Mouse (Mus musculus): ENCODE data around the gene Col5a1.

The Col5a1 gene

DNA sequence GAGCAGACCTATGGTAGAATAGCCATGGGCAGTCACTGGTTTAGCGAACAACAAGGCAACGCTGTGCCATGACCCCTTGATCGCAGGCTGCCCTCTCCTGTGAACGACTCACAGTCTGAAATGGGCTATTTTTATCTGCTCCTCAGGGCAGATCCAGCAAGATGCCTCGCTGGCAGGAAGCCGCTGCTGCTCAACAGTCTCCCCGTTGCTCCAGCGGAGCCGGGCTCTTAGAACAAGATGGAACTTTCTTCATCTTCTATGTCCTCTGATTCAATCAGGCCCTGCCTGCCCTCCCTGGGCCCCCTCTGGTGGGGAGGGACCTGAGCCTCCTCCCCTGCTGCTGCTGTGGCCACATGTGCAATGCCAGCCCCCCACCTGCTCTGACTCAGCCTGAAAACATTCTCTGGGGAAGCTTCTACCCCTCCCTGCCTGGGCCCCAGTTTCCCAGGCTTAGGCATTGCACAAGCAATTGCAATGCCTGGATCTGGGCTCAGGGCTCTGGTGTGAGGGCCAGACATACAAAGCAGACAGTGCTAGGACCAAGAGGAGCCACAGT, 27.8 kb upstream of the Col5a1 start:
- Histone ChIP-seq H3K9me3 (ENCODE audit: low read length) (peaks cover 18% of the 10 kb centered on the region), H3K27me3 (ENCODE audit: insufficient read depth, low read length) (no peaks in the 10 kb centered on the region), H3K4me3 (replicated peaks; ENCODE audit: low read length) (no peak overlapping the region), H3K36me3 (ENCODE audit: insufficient read depth, low read length) (no peaks in the 10 kb centered on the region), H3K4me1 (replicated peaks; ENCODE audit: low read depth, low read length) (no peaks in the 10 kb centered on the region; the same call in 1 of the 2 replicates)
- TF ChIP-seq NANOG (IDR thresholded peaks at IDR 0.05; ENCODE audit: borderline replicate concordance, low read length) (no peak), POU5F1 (IDR thresholded peaks at IDR 0.05; ENCODE audit: borderline replicate concordance, low read length) (no peak), CTCF (conservative IDR thresholded peaks at IDR 0.05; ENCODE audit: low read length) (no peak)

DNA sequence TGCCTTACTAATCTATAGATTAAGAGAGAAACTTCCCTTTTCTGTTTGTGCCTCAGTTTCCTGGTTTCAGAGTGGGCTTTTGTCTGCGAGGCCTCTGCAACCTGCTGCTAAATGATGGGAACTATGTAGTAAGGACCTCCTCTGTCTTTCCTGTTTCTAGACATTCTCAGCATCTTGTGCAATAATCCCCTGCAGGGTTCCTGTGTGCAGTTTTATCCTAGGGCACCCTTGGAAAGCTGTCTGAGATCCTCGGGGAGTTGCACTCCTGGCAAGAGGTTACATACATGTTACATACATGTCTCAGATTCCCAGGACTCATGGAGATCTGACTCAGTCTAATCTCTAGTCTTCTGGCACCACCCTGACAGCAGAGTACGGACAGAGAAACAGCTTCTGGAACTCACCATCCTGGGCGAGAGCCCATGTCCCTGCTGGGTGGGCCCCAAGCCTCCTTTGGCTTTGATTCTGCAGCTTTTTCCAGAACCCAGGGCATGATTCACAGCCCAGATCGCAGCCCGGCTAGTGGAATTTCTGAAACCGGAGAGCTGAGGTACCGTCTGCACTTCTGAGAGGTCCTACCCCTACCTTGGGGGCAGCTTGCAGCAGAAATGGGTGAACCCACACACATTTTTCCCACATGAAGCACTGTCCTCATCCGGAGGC, 24.5 kb upstream of the Col5a1 start:
- Histone ChIP-seq H3K36me3 (ENCODE audit: insufficient read depth, low read length) (no peaks in the 10 kb centered on the region), H3K4me1 (replicated peaks; ENCODE audit: low read depth, low read length) (no peaks in the 10 kb centered on the region; the same call in 1 of the 2 replicates), H3K4me3 (replicated peaks; ENCODE audit: low read length) (no peak overlapping the region), H3K27me3 (ENCODE audit: insufficient read depth, low read length) (peaks cover 7% of the 10 kb centered on the region; the same call in 1 of the 2 replicates), H3K9me3 (ENCODE audit: low read length) (peaks cover 10% of the 10 kb centered on the region)
- no peak for TF ChIP-seq CTCF (conservative IDR thresholded peaks at IDR 0.05; ENCODE audit: low read length)
- TF ChIP-seq NANOG (IDR thresholded peaks at IDR 0.05; ENCODE audit: borderline replicate concordance, low read length), result no peak
- no peak for TF ChIP-seq POU5F1 (IDR thresholded peaks at IDR 0.05; ENCODE audit: borderline replicate concordance, low read length)

GRCm38 (mm10) chr2:27864491-27865365, 21.5 kb upstream of the Col5a1 start:
- H3K4me1 ChIP-seq (replicated peaks; ENCODE audit: low read depth, low read length), result no peaks in the 10 kb centered on the region
- TF ChIP-seq POU5F1 (IDR thresholded peaks at IDR 0.05; ENCODE audit: borderline replicate concordance, low read length), result no peak

DNA sequence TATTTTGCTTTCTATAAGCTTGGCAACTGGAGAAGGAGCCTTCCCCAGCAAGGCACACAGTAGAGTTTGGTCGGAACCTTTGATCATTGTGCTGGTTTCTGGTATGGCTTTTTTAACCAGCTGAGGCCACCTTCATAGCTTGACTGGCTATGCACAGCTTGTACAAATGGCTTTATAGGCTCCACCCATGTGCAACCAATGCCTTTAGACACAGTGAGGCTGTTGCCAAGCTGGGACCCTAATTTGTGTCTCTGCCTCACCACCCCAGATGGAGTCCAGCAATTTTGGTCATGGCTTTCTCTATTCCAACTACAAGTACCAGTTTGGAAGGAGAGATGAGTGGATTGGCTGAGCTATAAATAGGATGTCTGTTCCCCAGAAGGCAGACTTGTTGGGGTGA, 15.6 kb upstream of the Col5a1 start:
- Histone ChIP-seq H3K27me3 (ENCODE audit: insufficient read depth, low read length) (no peaks in the 10 kb centered on the region), H3K36me3 (ENCODE audit: insufficient read depth, low read length) (no peaks in the 10 kb centered on the region), H3K4me3 (replicated peaks; ENCODE audit: low read length) (no peak overlapping the region), H3K9me3 (ENCODE audit: low read length) (no peaks in the 10 kb centered on the region), H3K4me1 (replicated peaks; ENCODE audit: low read depth, low read length) (no peaks in the 10 kb centered on the region)
- TF ChIP-seq POU5F1 (IDR thresholded peaks at IDR 0.05; ENCODE audit: borderline replicate concordance, low read length), result no peak
- TF ChIP-seq CTCF (conservative IDR thresholded peaks at IDR 0.05; ENCODE audit: low read length), result no peak
- no peak for TF ChIP-seq NANOG (IDR thresholded peaks at IDR 0.05; ENCODE audit: borderline replicate concordance, low read length)

More at GRCm38 (mm10) chr2:27864491-27865365, 21.5 kb upstream of the Col5a1 start:
- no peaks in the 10 kb centered on the region for H3K36me3 ChIP-seq (ENCODE audit: insufficient read depth, low read length)
- peaks cover 7% of the 10 kb centered on the region; the same call in 1 of the 2 replicates for H3K27me3 ChIP-seq (ENCODE audit: insufficient read depth, low read length)
- H3K9me3 ChIP-seq (ENCODE audit: low read length), result no peaks in the 10 kb centered on the region
- H3K4me3 ChIP-seq (replicated peaks; ENCODE audit: low read length), result no peak overlapping the region

DNA sequence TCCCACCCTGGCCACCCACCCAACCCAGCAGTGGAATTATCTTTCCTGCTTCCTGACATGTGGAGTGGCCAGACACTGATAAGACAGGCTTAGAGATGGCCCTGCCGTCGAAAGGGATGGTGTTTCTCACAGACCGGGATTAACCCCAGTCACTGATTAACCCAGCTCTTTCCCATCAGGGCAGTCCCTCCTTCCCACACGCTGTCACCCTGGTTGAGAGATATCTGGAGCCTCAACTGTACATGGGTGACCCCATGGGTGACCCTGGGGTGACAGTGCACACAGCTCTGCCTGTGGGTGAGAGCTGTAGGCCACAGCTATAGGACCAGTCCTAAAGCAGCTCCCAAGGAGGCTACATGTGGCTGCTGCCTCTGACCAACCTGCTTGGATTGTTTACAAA, 15.2 kb upstream of the Col5a1 start:
- Histone ChIP-seq H3K36me3 (ENCODE audit: insufficient read depth, low read length) (no peaks in the 10 kb centered on the region), H3K27me3 (ENCODE audit: insufficient read depth, low read length) (no peaks in the 10 kb centered on the region), H3K9me3 (ENCODE audit: low read length) (no peaks in the 10 kb centered on the region), H3K4me3 (replicated peaks; ENCODE audit: low read length) (no peak overlapping the region), H3K4me1 (replicated peaks; ENCODE audit: low read depth, low read length) (no peaks in the 10 kb centered on the region)
- TF ChIP-seq POU5F1 (IDR thresholded peaks at IDR 0.05; ENCODE audit: borderline replicate concordance, low read length) (no peak), NANOG (IDR thresholded peaks at IDR 0.05; ENCODE audit: borderline replicate concordance, low read length) (no peak), CTCF (conservative IDR thresholded peaks at IDR 0.05; ENCODE audit: low read length) (no peak)

DNA sequence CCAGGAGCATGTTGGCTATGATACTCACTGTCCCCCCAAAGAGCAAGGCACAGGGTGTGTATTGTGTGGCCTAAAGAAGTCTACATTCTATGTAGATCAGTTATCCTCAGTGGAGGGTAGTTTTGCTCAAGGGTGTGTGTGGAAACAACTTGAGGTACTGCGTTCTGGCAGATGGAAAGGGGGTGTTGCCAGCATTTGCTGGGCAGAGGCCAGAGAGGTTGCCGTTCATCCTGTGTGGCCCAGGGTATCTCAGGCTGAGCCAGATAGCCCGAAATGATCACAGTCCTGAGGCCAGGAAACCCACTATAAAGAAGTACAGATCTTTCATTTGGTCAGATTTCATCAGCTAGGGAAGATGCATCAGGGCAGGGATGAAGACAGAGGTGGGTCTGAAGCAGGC, 13.9 kb upstream of the Col5a1 start:
- TF ChIP-seq POU5F1 (IDR thresholded peaks at IDR 0.05; ENCODE audit: borderline replicate concordance, low read length) (no peak), CTCF (conservative IDR thresholded peaks at IDR 0.05; ENCODE audit: low read length) (no peak), NANOG (IDR thresholded peaks at IDR 0.05; ENCODE audit: borderline replicate concordance, low read length) (no peak)
- H3K4me1 ChIP-seq (replicated peaks; ENCODE audit: low read depth, low read length), result 0 out of 2 replicates have a peak, but pooled peaks cover 2% of the 10 kb centered on the region

DNA sequence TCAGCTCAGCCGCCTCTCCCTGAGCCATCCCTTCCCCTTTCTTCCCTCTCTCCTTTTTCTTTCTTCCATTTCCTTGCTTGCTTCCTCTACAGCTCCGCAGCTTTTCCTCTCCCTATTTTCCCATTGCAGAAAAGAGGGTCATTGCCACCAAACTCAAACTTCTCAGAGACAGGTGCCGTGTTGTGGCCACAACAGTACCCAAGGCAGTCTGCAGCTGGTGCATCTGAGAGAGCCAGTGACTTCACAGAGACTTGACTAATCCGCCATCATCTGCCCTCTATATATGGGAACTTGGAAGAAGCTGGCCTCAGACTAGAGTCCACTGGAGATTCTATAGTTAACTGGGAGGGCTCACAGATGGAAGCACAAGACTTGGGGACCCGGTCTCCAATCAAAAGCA, 13.2 kb upstream of the Col5a1 start:
- 0 out of 2 replicates have a peak, but pooled peaks cover 6% of the 10 kb centered on the region for H3K27me3 ChIP-seq (ENCODE audit: insufficient read depth, low read length)
- no peak for TF ChIP-seq POU5F1 (IDR thresholded peaks at IDR 0.05; ENCODE audit: borderline replicate concordance, low read length)
- no peak for TF ChIP-seq CTCF (conservative IDR thresholded peaks at IDR 0.05; ENCODE audit: low read length)
- no peak for TF ChIP-seq NANOG (IDR thresholded peaks at IDR 0.05; ENCODE audit: borderline replicate concordance, low read length)
- no peak overlapping the region for H3K4me3 ChIP-seq (replicated peaks; ENCODE audit: low read length)
- H3K4me1 ChIP-seq (replicated peaks; ENCODE audit: low read depth, low read length), result 0 out of 2 replicates have a peak, but pooled peaks cover 2% of the 10 kb centered on the region
- no peaks in the 10 kb centered on the region for H3K9me3 ChIP-seq (ENCODE audit: low read length)
- H3K36me3 ChIP-seq (ENCODE audit: insufficient read depth, low read length), result no peaks in the 10 kb centered on the region

More for the DNA sequence above, 13.9 kb upstream of the Col5a1 start:
- H3K4me3 ChIP-seq (replicated peaks; ENCODE audit: low read length), result no peak overlapping the region
- H3K9me3 ChIP-seq (ENCODE audit: low read length), result no peaks in the 10 kb centered on the region
- no peaks in the 10 kb centered on the region for H3K36me3 ChIP-seq (ENCODE audit: insufficient read depth, low read length)
- H3K27me3 ChIP-seq (ENCODE audit: insufficient read depth, low read length), result 0 out of 2 replicates have a peak, but pooled peaks cover 6% of the 10 kb centered on the region

- Histone ChIP-seq H3K9me3 (ENCODE audit: low read length) (no peaks in the 10 kb centered on the region), H3K27me3 (ENCODE audit: insufficient read depth, low read length) (0 out of 2 replicates have a peak, but pooled peaks cover 6% of the 10 kb centered on the region), H3K4me3 (replicated peaks; ENCODE audit: low read length) (no peak overlapping the region), H3K36me3 (ENCODE audit: insufficient read depth, low read length) (no peaks in the 10 kb centered on the region), H3K4me1 (replicated peaks; ENCODE audit: low read depth, low read length) (0 out of 2 replicates have a peak, but pooled peaks cover 2% of the 10 kb centered on the region)
- TF ChIP-seq CTCF (conservative IDR thresholded peaks at IDR 0.05; ENCODE audit: low read length) (no peak), NANOG (IDR thresholded peaks at IDR 0.05; ENCODE audit: borderline replicate concordance, low read length) (no peak), POU5F1 (IDR thresholded peaks at IDR 0.05; ENCODE audit: borderline replicate concordance, low read length) (no peak)
These were observed 11.6 kb upstream of the Col5a1 start for GRCm38 (mm10) chr2:27874596-27874995.
